Mouse (Mus musculus): ENCODE measurements around the gene Hist2h2aa1. TPM values are rescaled to one million over a fixed set of nuclear protein-coding genes. Genes with fewer than 3 reads are reported as not detected.
A peak's percentile ranks its signal among the peaks of the same experiment; 100 is the strongest.

Gene Hist2h2aa1
- polyA plus RNA-seq, 1 experiment from 2014 or later = 107 TPM

DNA sequence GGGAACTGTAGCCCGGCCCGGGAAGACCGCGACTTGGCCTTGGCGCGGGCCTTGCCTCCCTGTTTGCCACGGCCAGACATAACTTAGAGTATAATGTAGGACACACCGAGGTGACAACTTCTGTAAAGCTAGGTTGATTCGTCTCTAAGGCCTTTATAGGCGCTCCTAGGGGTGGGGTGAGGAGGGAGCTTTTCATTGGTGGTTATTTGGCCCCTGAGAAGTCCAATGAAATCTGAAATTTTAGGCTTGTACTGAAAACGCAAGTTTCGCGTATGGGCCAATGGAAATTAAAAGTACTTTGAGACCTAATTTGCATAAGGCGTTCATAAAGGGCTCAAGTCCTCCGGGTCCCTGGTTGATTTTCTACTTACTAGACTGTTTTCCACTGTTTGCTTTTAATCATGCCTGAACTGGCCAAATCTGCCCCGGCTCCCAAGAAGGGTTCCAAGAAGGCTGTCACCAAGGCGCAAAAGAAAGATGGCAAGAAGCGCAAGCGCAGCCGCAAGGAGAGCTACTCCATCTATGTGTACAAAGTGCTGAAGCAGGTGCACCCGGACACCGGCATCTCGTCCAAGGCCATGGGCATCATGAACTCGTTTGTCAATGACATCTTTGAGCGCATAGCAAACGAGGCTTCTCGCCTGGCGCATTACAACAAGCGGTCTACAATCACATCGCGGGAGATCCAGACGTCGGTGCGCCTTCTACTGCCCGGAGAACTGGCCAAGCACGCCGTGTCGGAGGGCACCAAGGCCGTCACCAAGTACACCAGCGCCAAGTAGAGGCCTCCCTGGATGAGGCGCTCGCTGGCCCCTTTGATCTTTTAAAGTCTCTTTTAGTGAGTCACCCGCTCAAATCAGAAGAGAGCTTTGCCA, 24.3 kb upstream of the Hist2h2aa1 start, which contains the start of the genes Hist2h2ac and Hist2h2be:
Gene Hist2h2ac (minus strand): TSS at position 116 of the 875 bp plus-strand sequence.
Gene Hist2h2be (plus strand): TSS at position 355 of the 875 bp plus-strand sequence.
- Histone ChIP-seq H3K27ac (ENCODE audit: low read depth) (peak within 1 kb of the TSS; percentile 99), H3K36me3 (replicated peaks; ENCODE audit: insufficient read depth, low read length) (no peaks in the 10 kb centered on the region), H3K9ac (replicated peaks) (peak within 1 kb of the TSS; percentile 93), H3K4me3 (ENCODE audit: low read depth, low read length) (peak within 1 kb of the TSS; percentile 67), H3K27me3 (ENCODE audit: insufficient read depth, low read length) (no peaks in the 10 kb centered on the region), H3K4me2 (ENCODE audit: low read depth, low read length) (peak within 1 kb of the TSS; percentile 70), H3K4me1 (ENCODE audit: insufficient read depth) (peaks cover 45% of the 10 kb centered on the region), H3K9me3 (ENCODE audit: low read length) (no peaks in the 10 kb centered on the region)
- ATAC-seq = peak; percentile 88
- 0 out of 2 replicates have a peak, but pooled peaks have one; percentile 1 for TF ChIP-seq CTCF (IDR thresholded peaks at IDR 0.05; ENCODE audit: low read depth)
- peak; percentile 88 for TF ChIP-seq EP300 (IDR thresholded peaks at IDR 0.05; ENCODE audit: low read depth)
- DNase-seq = peak; percentile 88
- 1% methylated on average over 43 of the region's 43 CpGs for WGBS (ENCODE audit: insufficient replicate concordance)

DNA sequence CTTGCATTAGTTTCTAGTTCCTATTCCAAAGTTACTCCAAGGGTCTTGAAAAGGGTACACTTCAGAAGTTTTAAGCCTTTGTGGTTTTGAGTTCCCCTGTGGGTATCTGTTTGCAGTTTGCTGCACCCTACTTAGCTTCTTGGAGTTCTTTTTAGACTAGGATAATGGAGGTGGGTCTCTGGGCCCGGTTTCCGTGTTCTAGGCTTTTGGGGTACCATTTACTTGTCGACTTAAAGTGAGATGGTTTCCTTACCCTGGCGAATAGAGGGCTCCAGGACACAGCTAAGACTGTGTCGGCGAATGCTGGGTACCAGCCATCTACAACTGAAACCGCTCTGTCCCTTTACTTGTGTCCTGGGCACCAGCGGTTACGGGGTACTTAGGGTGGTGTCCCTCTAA, 23.7 kb upstream of the Hist2h2aa1 start:
- H3K9me3 ChIP-seq (ENCODE audit: low read length) = no peaks in the 10 kb centered on the region
- no peaks in the 10 kb centered on the region for H3K27me3 ChIP-seq (ENCODE audit: insufficient read depth, low read length)
- H3K4me3 ChIP-seq (ENCODE audit: low read depth, low read length) = peak overlapping the region; percentile 67
- TF ChIP-seq EP300 (IDR thresholded peaks at IDR 0.05; ENCODE audit: low read depth) (no peak), CTCF (IDR thresholded peaks at IDR 0.05; ENCODE audit: low read depth) (no peak)
- peak overlapping the region; percentile 70 for H3K4me2 ChIP-seq (ENCODE audit: low read depth, low read length)
- H3K4me1 ChIP-seq (ENCODE audit: insufficient read depth) = peaks cover 45% of the 10 kb centered on the region
- ATAC-seq (no peak), DNase-seq (peak; percentile 55)
- H3K27ac ChIP-seq (ENCODE audit: low read depth) = peak overlapping the region; percentile 99
- 13% methylated on average over 9 of the region's 9 CpGs for WGBS (ENCODE audit: insufficient replicate concordance)
- no peaks in the 10 kb centered on the region for H3K36me3 ChIP-seq (replicated peaks; ENCODE audit: insufficient read depth, low read length)
- H3K9ac ChIP-seq (replicated peaks) = peak overlapping the region; percentile 93

DNA sequence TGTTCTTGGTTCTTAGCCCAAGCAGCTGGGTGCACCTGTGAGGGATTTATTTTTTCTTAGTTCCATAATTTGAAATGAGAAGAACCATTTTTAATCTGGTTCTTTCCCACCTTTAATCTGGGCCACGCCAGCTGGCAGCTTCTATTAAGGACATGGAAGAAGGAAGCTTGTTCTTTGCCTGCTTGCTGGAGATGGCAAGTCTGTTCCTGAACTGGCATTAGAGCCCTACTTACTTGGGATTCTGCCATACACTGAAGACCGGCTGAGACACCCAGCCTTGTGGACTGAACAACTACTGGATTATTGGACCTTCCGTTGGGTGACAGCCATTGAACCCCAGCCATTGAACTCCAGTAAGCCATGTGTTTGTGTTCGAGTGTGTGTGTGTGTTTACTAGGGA, 22.5 kb upstream of the Hist2h2aa1 start:
- no peak for TF ChIP-seq EP300 (IDR thresholded peaks at IDR 0.05; ENCODE audit: low read depth)
- no peak for TF ChIP-seq CTCF (IDR thresholded peaks at IDR 0.05; ENCODE audit: low read depth)
- Histone ChIP-seq H3K4me3 (ENCODE audit: low read depth, low read length) (peak overlapping the region; percentile 67), H3K27me3 (ENCODE audit: insufficient read depth, low read length) (no peaks in the 10 kb centered on the region), H3K9ac (replicated peaks) (peak overlapping the region; percentile 93), H3K27ac (ENCODE audit: low read depth) (peak overlapping the region; percentile 99; the same call in 1 of the 2 replicates), H3K9me3 (ENCODE audit: low read length) (no peaks in the 10 kb centered on the region), H3K4me2 (ENCODE audit: low read depth, low read length) (peak overlapping the region; percentile 70), H3K4me1 (ENCODE audit: insufficient read depth) (peaks cover 45% of the 10 kb centered on the region), H3K36me3 (replicated peaks; ENCODE audit: insufficient read depth, low read length) (no peaks in the 10 kb centered on the region)
- 65% methylated on average over 4 of the region's 4 CpGs for WGBS (ENCODE audit: insufficient replicate concordance)
- DNase-seq = no peak
- no peak for ATAC-seq

DNA sequence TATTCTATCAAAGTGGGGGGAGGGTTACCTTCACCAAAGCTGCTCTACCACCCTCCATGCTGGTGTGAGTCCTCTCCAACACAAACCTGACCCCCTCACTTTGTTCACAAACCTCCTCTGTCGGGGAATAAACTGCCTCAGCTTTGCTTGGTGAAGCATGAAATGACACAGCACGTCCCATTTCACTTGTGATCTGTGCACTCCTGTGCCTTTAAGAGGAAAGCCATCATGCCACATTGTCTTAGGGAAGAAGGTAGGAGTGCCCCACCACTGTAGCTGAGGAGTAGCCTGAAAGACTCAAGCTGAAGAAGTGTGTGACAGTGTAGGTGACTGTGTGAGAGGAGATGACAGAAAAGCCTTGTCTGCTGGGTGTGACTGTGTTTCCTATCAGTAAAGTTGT, 19.9 kb upstream of the Hist2h2aa1 start:
- Histone ChIP-seq H3K9me3 (ENCODE audit: low read length) (no peaks in the 10 kb centered on the region), H3K36me3 (replicated peaks; ENCODE audit: insufficient read depth, low read length) (no peaks in the 10 kb centered on the region), H3K4me2 (ENCODE audit: low read depth, low read length) (peak overlapping the region; percentile 70), H3K9ac (replicated peaks) (peak overlapping the region; percentile 31; the same call in 1 of the 2 replicates), H3K27me3 (ENCODE audit: insufficient read depth, low read length) (no peaks in the 10 kb centered on the region), H3K4me1 (ENCODE audit: insufficient read depth) (peaks cover 38% of the 10 kb centered on the region), H3K27ac (ENCODE audit: low read depth) (no peak overlapping the region), H3K4me3 (ENCODE audit: low read depth, low read length) (no peak overlapping the region)
- ATAC-seq (no peak), DNase-seq (no peak)
- WGBS (ENCODE audit: insufficient replicate concordance) = 66% methylated on average over 2 of the region's 2 CpGs
- TF ChIP-seq CTCF (IDR thresholded peaks at IDR 0.05; ENCODE audit: low read depth) (no peak), EP300 (IDR thresholded peaks at IDR 0.05; ENCODE audit: low read depth) (no peak)

DNA sequence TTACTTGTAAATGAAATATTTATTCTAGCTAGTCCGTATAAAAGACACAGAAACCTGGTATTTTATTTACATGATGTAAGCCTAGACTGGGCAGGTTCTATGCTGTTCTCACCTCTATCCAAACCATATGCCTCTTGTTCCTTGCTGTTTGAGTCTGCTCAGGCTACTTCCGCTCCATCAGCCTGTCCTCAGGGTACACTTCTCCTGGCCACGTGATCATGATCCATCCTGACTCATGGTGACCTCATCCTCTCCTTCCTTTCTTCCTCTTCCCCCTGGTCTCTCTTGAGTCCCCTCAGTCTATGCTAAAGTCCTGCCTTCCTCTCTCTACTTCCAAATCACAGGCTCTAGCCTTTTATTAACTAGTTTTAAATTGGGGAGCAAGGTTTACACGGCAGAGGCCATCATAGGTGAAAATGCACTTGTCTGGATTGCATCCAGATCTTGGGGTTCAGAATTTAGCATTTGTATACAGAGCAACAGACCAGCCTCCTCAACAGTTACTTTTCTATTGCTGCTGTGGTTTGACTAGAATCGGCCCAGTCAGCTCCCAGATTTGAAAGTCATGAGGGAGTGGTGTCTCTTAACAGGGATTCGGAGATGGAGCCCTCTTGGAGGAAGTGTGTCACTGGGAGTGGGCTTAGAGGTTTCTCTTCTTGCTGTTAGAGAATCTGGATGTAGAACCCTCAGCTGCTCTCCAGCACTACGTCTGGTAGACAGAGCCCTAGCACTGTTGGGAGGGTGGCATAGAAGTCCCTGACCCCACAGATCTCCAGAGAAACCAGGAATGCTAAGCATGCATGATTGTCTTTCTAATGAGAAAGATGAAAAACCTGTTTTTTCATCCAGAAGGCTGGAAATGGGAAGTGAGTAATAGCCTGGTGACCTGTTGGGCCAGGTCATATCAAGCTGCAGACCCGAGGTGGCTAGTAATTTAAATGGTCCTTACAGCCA, 18.3 kb upstream of the Hist2h2aa1 start:
- Histone ChIP-seq H3K4me1 (ENCODE audit: insufficient read depth) (peaks cover 34% of the 10 kb centered on the region), H3K4me3 (ENCODE audit: low read depth, low read length) (no peak overlapping the region), H3K4me2 (ENCODE audit: low read depth, low read length) (no peak overlapping the region), H3K9me3 (ENCODE audit: low read length) (no peaks in the 10 kb centered on the region), H3K9ac (replicated peaks) (no peak overlapping the region), H3K36me3 (replicated peaks; ENCODE audit: insufficient read depth, low read length) (no peaks in the 10 kb centered on the region), H3K27ac (ENCODE audit: low read depth) (no peak overlapping the region), H3K27me3 (ENCODE audit: insufficient read depth, low read length) (no peaks in the 10 kb centered on the region)
- ATAC-seq = peak; percentile 28; the same call in 1 of the 2 replicates
- no peak for TF ChIP-seq EP300 (IDR thresholded peaks at IDR 0.05; ENCODE audit: low read depth)
- TF ChIP-seq CTCF (IDR thresholded peaks at IDR 0.05; ENCODE audit: low read depth) = no peak
- no peak for DNase-seq
- WGBS (ENCODE audit: insufficient replicate concordance) = 64% methylated on average over 8 of the region's 8 CpGs
